Mouse (Mus musculus): ENCODE data around the gene Scrg1.
A peak's percentile ranks its signal among the peaks of the same experiment; 100 is the strongest.
"Not testable (repeated sequence)": the region's sequence is repeated elsewhere in the genome, so short reads cannot be mapped to it uniquely, and the experiment has no call there.

The Scrg1 gene

GRCm38 (mm10) chr8:57510791-57511315 lies 55.1 kb downstream of the Scrg1 start:
- DNase-seq (ENCODE audit: low spot score) = no peak

DNA sequence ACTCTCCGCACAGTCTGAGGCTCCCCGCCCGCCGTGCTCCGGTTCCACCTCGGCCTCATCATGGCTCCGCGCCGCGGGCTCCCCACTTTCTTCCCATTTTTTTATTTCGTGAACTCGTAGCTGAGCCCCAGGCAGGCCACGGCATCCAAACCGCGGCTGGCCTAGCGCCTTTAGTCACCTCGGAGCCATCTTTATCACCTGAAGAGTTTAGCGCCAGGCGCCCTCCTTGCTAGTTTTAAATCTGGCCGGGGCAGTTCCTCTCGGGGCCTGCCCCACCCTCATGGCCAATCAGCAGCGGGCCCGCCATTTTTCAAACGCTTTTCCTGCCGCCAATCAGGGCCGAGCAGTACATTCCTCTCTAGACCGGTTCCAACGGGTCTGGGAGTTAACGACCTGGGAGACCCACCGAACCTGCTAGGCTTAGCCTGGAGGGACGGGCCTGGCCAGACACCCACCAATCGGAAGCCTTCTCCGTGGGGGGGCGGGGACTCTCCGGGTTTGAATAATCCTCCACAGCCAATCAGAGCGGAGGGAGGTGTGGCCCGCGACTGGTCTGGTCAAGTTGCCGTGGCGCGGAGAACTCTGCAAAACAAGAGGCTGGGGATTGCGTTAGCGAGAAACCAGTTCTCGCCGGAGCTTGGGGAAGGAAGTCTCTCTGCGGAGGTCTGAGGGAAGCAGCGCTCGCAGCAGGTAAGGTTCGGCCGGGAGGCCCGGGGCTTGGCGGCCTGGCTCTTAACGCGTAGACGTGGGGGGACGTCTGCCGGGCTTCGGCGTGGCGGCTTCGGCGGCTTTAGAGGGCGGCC lies 55.8 kb downstream of the Scrg1 start, which contains the start of gene Hmgb2:
Gene Hmgb2 (plus strand): TSS at position 592 of the 803 bp plus-strand sequence.
- peak; percentile 100 for DNase-seq (ENCODE audit: low spot score)

DNA sequence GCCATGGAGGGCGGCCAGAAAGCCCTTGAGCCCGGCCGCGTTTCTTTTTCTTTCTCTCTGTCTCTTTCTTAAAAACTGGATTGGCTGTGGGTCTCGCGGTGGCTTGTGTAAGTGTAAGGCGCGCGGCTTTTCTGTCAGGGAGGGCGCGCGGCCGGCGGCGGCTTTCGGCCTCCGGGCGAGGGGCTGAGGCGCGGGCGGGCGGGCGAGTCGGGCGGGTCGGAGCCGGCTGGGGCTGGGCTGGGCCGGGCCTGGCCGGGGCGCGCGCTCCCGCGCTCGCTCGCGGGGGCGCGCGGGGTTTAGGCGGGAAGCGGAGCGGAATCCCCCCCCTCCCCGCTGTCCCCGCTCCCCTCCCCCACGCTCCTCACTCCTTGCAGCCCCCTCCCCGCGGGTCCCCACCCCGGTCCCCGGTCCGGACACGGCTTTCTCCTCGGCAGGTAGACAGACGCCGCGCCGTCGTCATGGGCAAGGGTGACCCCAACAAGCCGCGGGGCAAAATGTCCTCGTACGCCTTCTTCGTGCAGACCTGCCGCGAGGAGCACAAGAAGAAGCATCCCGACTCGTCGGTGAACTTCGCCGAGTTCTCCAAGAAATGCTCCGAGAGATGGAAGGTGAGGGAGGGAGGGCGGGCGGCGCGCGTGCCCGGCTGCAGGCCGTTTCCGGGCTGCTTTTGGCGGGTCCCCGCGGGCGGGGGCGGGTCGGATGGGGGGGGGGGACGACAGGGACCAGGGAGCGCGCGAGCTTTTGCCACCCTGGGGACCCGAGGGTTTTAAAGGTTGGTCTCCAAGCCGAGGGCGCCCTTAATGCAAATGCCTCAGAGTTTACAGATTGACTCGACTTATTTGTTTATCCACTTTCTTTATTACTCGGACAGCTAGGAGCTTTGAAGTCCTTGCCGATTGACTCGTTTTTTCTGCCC lies 56.7 kb downstream of the Scrg1 start:
- DNase-seq (ENCODE audit: low spot score) = peak; percentile 69

GRCm38 (mm10) chr8:57513178-57513661 lies 57.5 kb downstream of the Scrg1 start:
- DNase-seq (ENCODE audit: low spot score) = not testable (repeated sequence)

DNA sequence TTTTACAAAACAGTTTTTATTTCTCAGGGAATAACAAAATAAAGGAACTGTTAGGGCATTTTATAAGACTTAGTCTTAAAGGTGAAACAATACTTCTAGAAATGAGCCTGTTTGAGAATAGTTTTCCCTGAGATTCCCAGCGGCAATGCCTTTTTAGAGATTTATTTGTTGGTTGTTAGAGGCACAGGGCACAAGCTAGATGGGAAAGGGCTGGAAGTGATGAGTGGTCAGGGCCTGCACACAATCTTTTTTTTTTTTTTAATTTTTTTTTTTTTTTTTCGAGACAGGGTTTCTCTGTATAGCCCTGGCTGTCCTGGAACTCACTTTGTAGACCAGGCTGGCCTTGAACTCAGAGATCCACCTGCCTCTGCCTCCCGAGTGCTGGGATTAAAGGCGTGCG lies 61.0 kb downstream of the Scrg1 start:
- DNase-seq (ENCODE audit: low spot score) = not testable (repeated sequence)

- no peak for DNase-seq (ENCODE audit: low spot score)
Observed at GRCm38 (mm10) chr8:57517723-57518122, 62.0 kb downstream of the Scrg1 start.

- no peak for DNase-seq (ENCODE audit: low spot score)
Observed at GRCm38 (mm10) chr8:57520186-57520786, 64.6 kb downstream of the Scrg1 start.

All from retina, embryonic 14.5 days (tissue).